Mouse (Mus musculus): ENCODE data around the gene Slc27a1. TPM values are rescaled to one million over a fixed set of nuclear protein-coding genes. Genes with fewer than 3 reads are reported as not detected.
A peak's percentile ranks its signal among the peaks of the same experiment; 100 is the strongest.

Gene Slc27a1
- polyA plus RNA-seq, 1 experiment from 2014 or later = 81.7 TPM

DNA sequence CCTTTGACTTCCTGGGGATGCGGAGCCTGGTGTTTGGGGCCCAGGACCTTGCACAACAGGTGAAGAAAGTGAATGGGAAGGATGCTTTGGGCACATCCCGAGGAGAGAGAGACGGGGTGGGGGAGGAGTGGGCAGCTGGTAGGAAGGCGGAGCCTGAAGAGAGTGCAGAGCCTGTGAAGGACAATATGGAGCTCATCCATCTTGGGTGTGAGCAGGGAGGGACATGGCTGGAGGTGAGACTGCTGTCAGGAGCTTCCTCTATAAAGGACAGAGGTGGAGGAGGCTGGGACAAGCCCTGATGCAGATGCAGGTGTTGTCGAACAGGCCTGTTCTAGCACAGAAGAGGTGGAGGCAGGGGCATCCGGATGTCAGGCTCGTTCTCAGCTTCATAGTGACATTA lies 35.3 kb downstream of the Slc27a1 start:
- H3K36me3 ChIP-seq = peaks cover 12% of the 10 kb centered on the region
- no peak overlapping the region for H3K4me3 ChIP-seq
- 49% methylated on average over 7 of the region's 7 CpGs for WGBS
- H3K27ac ChIP-seq (replicated peaks) = no peak overlapping the region
- ATAC-seq (ENCODE audit: low read depth) = no peak
- no peak overlapping the region for H3K9ac ChIP-seq
- no peak overlapping the region for H3K4me2 ChIP-seq
- peaks cover 16% of the 10 kb centered on the region for H3K4me1 ChIP-seq (replicated peaks)
- no peaks in the 10 kb centered on the region for H3K9me3 ChIP-seq
- H3K27me3 ChIP-seq = peaks cover 51% of the 10 kb centered on the region

DNA sequence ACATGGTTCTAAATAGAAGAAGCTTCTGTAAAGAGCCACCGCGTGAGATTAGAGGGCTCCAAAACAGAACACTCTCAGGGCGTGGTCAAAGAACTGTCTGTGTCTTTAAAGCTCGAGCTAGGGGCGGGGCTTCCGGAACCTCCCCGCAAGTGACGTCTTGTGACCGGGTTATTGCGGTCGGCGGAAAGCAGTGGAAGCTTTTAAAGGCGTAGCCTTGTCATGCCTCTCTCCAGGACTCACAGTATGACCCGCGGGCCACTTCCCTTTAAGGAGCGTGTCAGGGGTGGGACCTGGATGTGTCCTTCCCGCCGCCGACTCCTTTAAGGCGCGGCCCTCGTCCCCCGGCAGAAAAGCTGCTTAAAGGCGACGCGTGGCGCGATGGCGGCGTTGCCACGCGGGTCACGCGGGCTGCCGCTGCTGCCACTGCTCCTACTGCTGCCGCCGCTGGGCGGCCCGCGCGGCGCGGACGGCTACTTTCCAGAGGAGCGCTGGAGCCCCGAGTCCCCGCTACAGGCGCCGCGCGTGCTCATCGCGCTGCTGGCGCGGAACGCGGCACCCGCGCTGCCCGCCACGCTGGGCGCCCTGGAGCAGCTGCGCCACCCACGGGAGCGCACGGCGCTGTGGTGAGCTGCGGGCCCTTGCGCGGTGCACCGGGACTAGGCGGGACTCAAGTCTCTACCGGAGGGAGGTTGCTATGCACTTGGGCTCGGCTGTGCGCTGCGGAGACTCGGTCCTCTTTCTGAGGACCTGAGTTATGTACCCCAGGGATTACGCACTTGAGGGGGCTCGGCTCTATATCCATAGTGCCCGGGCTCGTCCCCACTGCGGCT lies 42.4 kb downstream of the Slc27a1 start, which contains the start of gene Colgalt1:
Gene Colgalt1, plus strand, starts transcription at position 177 of the 830 bp plus-strand sequence.
- peak; percentile 99 for ATAC-seq (ENCODE audit: low read depth)
- Histone ChIP-seq H3K4me3 (peak within 1 kb of the TSS; percentile 80), H3K36me3 (peaks cover 27% of the 10 kb centered on the region), H3K27ac (replicated peaks) (peak within 1 kb of the TSS; percentile 90), H3K9ac (peak within 1 kb of the TSS; percentile 88), H3K4me2 (peak within 1 kb of the TSS; percentile 74), H3K27me3 (no peaks in the 10 kb centered on the region), H3K9me3 (no peaks in the 10 kb centered on the region), H3K4me1 (replicated peaks) (peaks cover 16% of the 10 kb centered on the region)
- under 1% methylated on average over 82 of the region's 82 CpGs for WGBS

DNA sequence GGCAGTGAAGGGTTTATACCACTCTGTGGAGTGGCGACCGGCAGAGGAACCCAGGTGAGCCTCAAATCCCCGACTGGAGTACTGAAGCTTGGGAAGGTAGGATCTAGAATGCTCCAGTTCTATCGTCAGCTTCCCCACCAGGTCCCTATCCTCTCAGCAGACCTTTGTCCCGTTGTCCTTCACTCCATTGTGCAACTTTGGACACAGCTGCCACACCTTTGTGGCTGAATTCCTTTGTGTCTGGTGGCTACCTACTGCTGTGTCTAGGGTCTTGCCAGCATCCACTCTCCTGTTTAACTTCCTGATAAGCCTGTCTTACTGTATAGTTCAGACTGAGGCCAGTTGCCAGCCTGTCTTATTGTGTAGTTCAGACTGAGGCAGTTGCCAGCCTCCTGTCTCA lies 43.5 kb downstream of the Slc27a1 start:
- Histone ChIP-seq H3K27ac (replicated peaks) (no peak overlapping the region), H3K9ac (peak overlapping the region; percentile 88), H3K4me1 (replicated peaks) (peaks cover 16% of the 10 kb centered on the region), H3K4me2 (peak overlapping the region; percentile 74), H3K36me3 (peaks cover 39% of the 10 kb centered on the region), H3K9me3 (no peaks in the 10 kb centered on the region), H3K27me3 (no peaks in the 10 kb centered on the region), H3K4me3 (peak overlapping the region; percentile 80)
- WGBS = 36% methylated on average over 5 of the region's 5 CpGs
- no peak for ATAC-seq (ENCODE audit: low read depth)

DNA sequence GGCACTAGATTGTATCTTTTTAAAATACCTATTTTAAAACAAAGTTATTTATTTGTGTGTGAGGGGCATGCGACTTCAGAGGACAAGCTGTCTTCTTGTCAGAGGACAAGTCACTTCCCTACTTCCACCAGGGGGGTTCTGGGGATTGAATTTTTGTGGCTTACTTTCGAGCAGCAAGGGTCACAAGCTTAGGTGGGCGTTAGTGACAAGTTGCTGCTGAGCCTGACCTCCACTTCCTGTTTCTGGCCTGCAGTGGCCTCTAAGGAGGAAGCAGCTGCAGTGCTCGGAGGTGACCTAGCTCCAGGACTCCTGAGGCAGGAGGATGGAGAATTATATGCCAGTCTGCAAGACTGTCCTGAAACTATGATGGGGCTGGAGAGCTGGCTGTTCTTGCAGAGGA lies 44.7 kb downstream of the Slc27a1 start:
- Histone ChIP-seq H3K4me2 (no peak overlapping the region), H3K9me3 (no peaks in the 10 kb centered on the region), H3K9ac (0 out of 2 replicates have a peak overlapping the region, but pooled peaks have one; percentile 13), H3K27me3 (no peaks in the 10 kb centered on the region), H3K4me3 (no peak overlapping the region), H3K36me3 (peaks cover 51% of the 10 kb centered on the region), H3K4me1 (replicated peaks) (peaks cover 16% of the 10 kb centered on the region), H3K27ac (replicated peaks) (no peak overlapping the region)
- WGBS = 74% methylated on average over 4 of the region's 4 CpGs
- no peak for ATAC-seq (ENCODE audit: low read depth)

DNA sequence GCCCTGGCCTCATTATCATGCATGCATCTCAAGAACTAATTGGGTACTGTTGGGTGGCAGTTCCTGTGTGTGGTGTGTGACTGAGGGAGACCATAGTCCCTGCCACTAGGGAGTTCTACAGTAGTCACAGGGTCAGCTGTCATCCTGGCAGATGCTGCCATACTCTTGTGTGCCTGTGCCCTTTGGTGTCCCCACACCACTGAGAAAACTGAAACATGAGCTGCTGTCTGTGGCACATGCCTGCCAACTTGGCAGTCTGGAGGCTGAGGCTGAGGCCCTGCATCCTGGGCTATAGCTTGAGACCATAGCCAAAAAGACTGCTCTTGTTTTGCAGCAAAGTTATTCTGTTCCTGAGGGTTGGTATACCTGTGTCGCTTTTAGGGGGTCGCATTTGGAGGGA lies 51.1 kb downstream of the Slc27a1 start:
- Histone ChIP-seq H3K36me3 (peaks cover 99% of the 10 kb centered on the region), H3K27me3 (no peaks in the 10 kb centered on the region), H3K4me1 (replicated peaks) (no peaks in the 10 kb centered on the region), H3K9me3 (no peaks in the 10 kb centered on the region), H3K4me2 (no peak overlapping the region), H3K9ac (no peak overlapping the region), H3K27ac (replicated peaks) (no peak overlapping the region), H3K4me3 (no peak overlapping the region)
- 98% methylated on average over 2 of the region's 2 CpGs for WGBS
- ATAC-seq (ENCODE audit: low read depth) = no peak

DNA sequence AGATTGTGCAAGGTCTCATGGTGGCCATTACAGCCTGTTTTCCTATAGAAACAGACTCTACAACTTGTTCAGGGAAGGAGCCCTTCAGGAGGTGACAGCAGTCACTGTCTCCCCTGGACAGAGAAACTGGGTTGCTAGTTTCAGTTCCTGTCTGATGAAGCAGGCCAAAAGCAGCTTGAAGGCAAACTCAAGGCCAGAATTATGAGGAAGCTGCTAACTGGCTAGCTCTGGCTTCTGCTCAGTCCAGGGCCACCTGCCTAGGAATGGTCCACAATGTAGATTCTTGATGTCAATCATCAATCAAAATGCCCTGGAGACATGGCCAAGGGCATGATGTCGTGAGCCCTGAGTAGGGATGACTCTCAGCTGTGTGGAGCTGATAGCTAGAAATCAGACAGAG lies 56.4 kb downstream of the Slc27a1 start:
- 56% methylated on average over 1 of the region's 1 CpGs for WGBS
- H3K9ac ChIP-seq = no peak overlapping the region
- H3K4me2 ChIP-seq = no peak overlapping the region
- no peaks in the 10 kb centered on the region for H3K9me3 ChIP-seq
- peaks cover 26% of the 10 kb centered on the region for H3K4me1 ChIP-seq (replicated peaks)
- H3K27me3 ChIP-seq = peaks cover 3% of the 10 kb centered on the region
- ATAC-seq (ENCODE audit: low read depth) = no peak
- H3K27ac ChIP-seq (replicated peaks) = no peak overlapping the region
- peaks cover 58% of the 10 kb centered on the region for H3K36me3 ChIP-seq
- H3K4me3 ChIP-seq = no peak overlapping the region

DNA sequence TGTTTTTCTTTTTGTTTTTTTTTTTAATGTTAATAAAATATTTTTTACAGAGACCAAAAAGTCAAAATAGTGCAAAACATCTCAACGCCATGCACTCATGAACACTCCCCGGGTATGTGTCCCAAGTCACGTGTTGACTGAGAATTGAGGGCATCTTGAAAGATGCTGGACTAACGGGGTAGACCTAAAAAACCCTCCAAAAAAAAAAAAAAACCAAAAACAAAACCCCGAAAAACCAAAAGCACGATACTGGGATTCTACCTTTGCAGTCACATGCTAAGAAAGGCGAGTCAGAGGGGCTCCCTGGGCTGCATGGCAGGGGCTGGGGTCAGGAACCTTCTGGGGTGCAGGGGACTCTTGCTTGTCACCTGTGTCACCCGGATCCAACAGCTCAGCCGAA lies 58.1 kb downstream of the Slc27a1 start:
- Histone ChIP-seq H3K36me3 (peaks cover 41% of the 10 kb centered on the region), H3K9ac (no peak overlapping the region), H3K4me1 (replicated peaks) (peaks cover 29% of the 10 kb centered on the region), H3K9me3 (no peaks in the 10 kb centered on the region), H3K27ac (replicated peaks) (no peak overlapping the region), H3K27me3 (peaks cover 19% of the 10 kb centered on the region), H3K4me3 (no peak overlapping the region), H3K4me2 (no peak overlapping the region)
- 86% methylated on average over 9 of the region's 9 CpGs for whole genome bisulfite sequencing
- no peak for ATAC-seq (ENCODE audit: low read depth)

DNA sequence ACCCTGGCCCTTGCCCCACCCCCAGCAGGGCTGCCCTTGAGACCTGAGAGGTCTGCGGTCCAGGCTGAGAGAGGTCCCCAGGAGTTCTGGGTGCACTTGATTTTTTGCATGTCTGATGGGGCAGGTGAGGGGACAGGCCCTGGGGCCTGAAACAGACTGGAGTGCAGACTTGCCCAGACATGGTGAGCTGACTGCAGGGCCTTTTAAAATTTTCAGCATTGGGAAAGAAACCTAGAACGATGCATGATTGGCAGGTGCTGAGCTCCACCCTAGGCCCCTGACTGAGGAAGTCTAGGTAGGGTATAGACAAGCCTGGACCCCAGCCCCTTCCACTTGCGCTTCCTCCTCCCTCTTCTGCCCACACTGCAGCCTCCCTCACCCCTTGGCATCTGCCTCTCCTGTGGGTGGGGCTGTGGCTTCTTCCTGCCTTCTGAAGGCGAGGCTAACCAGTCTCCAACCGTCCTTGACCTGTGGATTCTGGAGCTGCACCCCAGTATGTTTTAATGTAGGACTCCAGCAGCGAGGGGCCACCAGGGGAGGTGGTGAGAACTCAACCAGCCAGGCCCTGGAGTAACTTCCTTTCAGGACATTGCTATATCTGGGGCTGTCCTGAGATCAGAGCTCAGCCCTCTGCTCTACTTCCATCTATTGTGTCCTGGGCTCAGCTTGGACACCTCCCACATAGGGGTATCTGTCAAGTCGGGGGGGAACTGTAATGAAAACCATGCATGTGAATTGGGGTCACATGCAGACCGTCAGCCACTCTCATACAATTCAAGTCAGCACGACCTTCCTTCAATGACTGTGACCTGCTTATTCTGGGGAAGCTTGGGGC lies 58.8 kb downstream of the Slc27a1 start:
- Histone ChIP-seq H3K4me1 (replicated peaks) (peaks cover 29% of the 10 kb centered on the region), H3K36me3 (peaks cover 40% of the 10 kb centered on the region), H3K4me2 (no peak overlapping the region), H3K4me3 (no peak overlapping the region), H3K9me3 (0 out of 2 replicates have a peak, but pooled peaks cover 1% of the 10 kb centered on the region), H3K27me3 (peaks cover 27% of the 10 kb centered on the region), H3K9ac (0 out of 2 replicates have a peak overlapping the region, but pooled peaks have one; percentile 17), H3K27ac (replicated peaks) (peak overlapping the region; percentile 49)
- no peak for ATAC-seq (ENCODE audit: low read depth)
- WGBS = 60% methylated on average over 9 of the region's 9 CpGs

DNA sequence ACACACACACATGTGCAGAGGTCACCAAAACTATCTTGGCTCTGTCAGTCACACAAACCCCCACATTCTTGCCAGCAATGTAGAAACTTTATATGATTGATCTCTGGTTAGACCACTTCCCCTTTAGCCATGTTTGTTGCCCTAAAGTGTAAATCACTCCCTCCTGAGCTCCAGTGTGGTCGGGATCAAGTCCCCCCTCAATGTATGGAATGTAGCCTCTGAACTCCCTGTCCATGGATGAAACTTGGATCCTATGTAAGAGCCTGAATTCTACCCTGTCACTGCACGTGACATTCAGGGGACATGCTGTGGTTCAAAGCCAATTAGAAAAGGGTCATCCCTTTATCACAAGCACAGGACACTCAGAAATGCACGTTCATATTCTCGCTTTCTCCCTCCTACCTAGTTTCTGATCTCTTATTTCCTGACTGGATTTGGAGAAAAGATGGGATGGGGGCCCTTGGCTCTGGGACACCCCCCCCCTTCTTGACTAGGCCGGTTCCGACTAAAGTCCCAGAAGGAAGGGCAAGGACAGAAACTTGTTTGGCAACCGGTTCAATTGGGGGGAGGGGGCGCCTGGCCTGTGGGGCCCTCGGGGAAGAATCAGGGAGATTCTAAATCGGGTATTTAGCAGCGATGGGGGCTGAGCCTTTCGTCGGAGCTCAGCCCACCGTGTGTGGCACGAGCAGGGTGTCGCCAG lies 59.9 kb downstream of the Slc27a1 start:
- peak overlapping the region; percentile 80 for H3K27ac ChIP-seq (replicated peaks)
- no peak for ATAC-seq (ENCODE audit: low read depth)
- H3K4me1 ChIP-seq (replicated peaks) = peaks cover 29% of the 10 kb centered on the region
- peaks cover 35% of the 10 kb centered on the region for H3K27me3 ChIP-seq
- H3K9ac ChIP-seq = peak overlapping the region; percentile 78
- WGBS = 9% methylated on average over 16 of the region's 16 CpGs
- H3K9me3 ChIP-seq = 0 out of 2 replicates have a peak, but pooled peaks cover 9% of the 10 kb centered on the region
- peak overlapping the region; percentile 47 for H3K4me3 ChIP-seq
- peaks cover 37% of the 10 kb centered on the region for H3K36me3 ChIP-seq
- H3K4me2 ChIP-seq = peak overlapping the region; percentile 90

DNA sequence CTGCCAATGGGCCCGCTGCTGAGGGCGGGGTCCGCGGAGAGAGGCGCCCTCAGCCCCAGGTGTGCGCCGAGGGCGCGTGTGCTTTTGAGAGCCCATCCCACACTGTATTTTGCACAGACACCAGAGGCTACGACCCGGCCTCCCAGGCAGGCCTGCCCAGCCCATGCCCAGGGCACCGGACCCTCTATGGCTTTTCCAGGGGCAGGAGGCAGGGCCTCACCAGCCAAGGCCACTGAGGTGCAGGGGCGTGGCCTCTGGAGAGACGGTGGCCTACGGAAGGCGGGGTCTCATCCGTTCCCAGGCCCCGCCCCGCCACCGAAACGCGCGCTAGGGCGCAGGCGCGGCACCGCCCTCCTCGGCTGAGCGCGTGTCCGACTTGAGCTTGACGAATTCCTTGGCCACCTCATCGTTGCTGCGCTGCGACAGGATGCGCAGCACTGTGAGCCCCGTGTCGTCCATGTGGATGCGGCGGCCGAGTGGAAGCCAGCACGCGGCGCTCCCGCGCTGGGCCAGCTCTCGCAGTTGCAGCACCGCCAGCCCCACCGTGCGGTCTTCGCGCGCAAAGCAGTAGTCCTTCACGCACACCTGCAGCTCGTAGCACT lies 60.5 kb downstream of the Slc27a1 start:
- peak overlapping the region; percentile 90 for H3K4me2 ChIP-seq
- peaks cover 30% of the 10 kb centered on the region for H3K4me1 ChIP-seq (replicated peaks)
- H3K9me3 ChIP-seq = 0 out of 2 replicates have a peak, but pooled peaks cover 9% of the 10 kb centered on the region
- H3K9ac ChIP-seq = peak overlapping the region; percentile 78
- peaks cover 42% of the 10 kb centered on the region for H3K27me3 ChIP-seq
- WGBS = 0% methylated on average over 55 of the region's 55 CpGs
- peak; percentile 88 for ATAC-seq (ENCODE audit: low read depth)
- H3K36me3 ChIP-seq = peaks cover 31% of the 10 kb centered on the region
- H3K27ac ChIP-seq (replicated peaks) = peak overlapping the region; percentile 80
- H3K4me3 ChIP-seq = peak overlapping the region; percentile 47

DNA sequence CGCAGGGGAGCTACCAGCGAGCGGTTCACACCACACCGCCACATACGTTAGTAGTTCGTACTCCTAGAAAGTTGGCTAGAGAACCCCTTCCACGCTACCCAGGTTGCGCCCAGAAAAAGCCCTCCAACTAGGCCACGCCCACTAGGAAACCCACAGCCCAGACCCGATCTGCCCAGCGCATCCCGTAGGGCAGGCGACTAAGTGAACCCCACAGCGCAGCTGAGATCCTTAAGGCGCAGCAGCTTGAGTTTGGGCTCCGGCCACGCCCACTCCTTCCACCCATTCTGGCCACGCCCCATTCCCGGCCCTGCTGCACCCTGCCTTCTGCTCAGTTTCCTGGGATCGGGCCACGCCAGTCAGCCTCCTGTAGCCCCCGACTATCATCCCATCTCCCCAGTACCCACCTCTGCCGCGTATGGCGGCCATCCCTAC lies 61.1 kb downstream of the Slc27a1 start:
- 4% methylated on average over 25 of the region's 25 CpGs for WGBS
- Histone ChIP-seq H3K36me3 (peaks cover 31% of the 10 kb centered on the region), H3K9me3 (0 out of 2 replicates have a peak, but pooled peaks cover 9% of the 10 kb centered on the region), H3K4me3 (peak overlapping the region; percentile 47), H3K4me1 (replicated peaks) (peaks cover 36% of the 10 kb centered on the region), H3K9ac (peak overlapping the region; percentile 78), H3K27ac (replicated peaks) (peak overlapping the region; percentile 80; the same call in 1 of the 2 replicates), H3K27me3 (peaks cover 48% of the 10 kb centered on the region), H3K4me2 (peak overlapping the region; percentile 90)
- peak; percentile 41; the same call in 1 of the 2 replicates for ATAC-seq (ENCODE audit: low read depth)
